Mouse (Mus musculus): ENCODE measurements around the gene Wrap53.
A peak's percentile ranks its signal among the peaks of the same experiment; 100 is the strongest.
"Not testable (repeated sequence)": the region's sequence is repeated elsewhere in the genome, so short reads cannot be mapped to it uniquely, and the experiment has no call there.

Gene Wrap53

GRCm38 (mm10) chr11:69580091-69580514 is at the start of gene Wrap53, which contains the start of gene Trp53:
Gene Wrap53 (minus strand): TSS chr11:69580255.
Gene Trp53 (plus strand): TSS chr11:69580359.
- DNase-seq (ENCODE audit: low spot score): peak; percentile 90

GRCm38 (mm10) chr11:69629802-69630201 is 49.7 kb upstream of the Wrap53 start:
- no peak for DNase-seq (ENCODE audit: low spot score)

- no peak for DNase-seq (ENCODE audit: low spot score)
Observed at GRCm38 (mm10) chr11:69628286-69628685, 48.2 kb upstream of the Wrap53 start.

- DNase-seq (ENCODE audit: low spot score): not testable (repeated sequence)
Observed at GRCm38 (mm10) chr11:69624339-69624738, 44.3 kb upstream of the Wrap53 start.

GRCm38 (mm10) chr11:69623006-69623405 is 43.0 kb upstream of the Wrap53 start:
- no peak for DNase-seq (ENCODE audit: low spot score)

GRCm38 (mm10) chr11:69622406-69622805 is 42.4 kb upstream of the Wrap53 start:
- no peak for DNase-seq (ENCODE audit: low spot score)

GRCm38 (mm10) chr11:69621571-69622268 is 41.7 kb upstream of the Wrap53 start, which contains the start of gene Sat2:
Gene Sat2 (plus strand): TSS chr11:69622024.
- DNase-seq (ENCODE audit: low spot score): no peak

- peak; percentile 53 for DNase-seq (ENCODE audit: low spot score)
Observed at GRCm38 (mm10) chr11:69620394-69621081, 40.5 kb upstream of the Wrap53 start.

GRCm38 (mm10) chr11:69617805-69618204 is 37.8 kb upstream of the Wrap53 start, which contains the start of gene Shbg:
Gene Shbg (minus strand): TSS chr11:69617905.
- no peak for DNase-seq (ENCODE audit: low spot score)

GRCm38 (mm10) chr11:69616781-69617180 is 36.7 kb upstream of the Wrap53 start:
- DNase-seq (ENCODE audit: low spot score): no peak

- not testable (repeated sequence) for DNase-seq (ENCODE audit: low spot score)
Observed at GRCm38 (mm10) chr11:69614257-69614588, 34.2 kb upstream of the Wrap53 start.

GRCm38 (mm10) chr11:69613553-69614256 is 33.6 kb upstream of the Wrap53 start:
- DNase-seq (ENCODE audit: low spot score): peak; percentile 73

- peak; percentile 73 for DNase-seq (ENCODE audit: low spot score)
Observed at GRCm38 (mm10) chr11:69610899-69611298, 30.8 kb upstream of the Wrap53 start.

GRCm38 (mm10) chr11:69609416-69609815 is 29.4 kb upstream of the Wrap53 start:
- DNase-seq (ENCODE audit: low spot score): no peak

GRCm38 (mm10) chr11:69608525-69608924 is 28.5 kb upstream of the Wrap53 start:
- DNase-seq (ENCODE audit: low spot score): no peak

GRCm38 (mm10) chr11:69606832-69607231 is 26.8 kb upstream of the Wrap53 start:
- DNase-seq (ENCODE audit: low spot score): no peak

GRCm38 (mm10) chr11:69606491-69606795 is 26.4 kb upstream of the Wrap53 start:
- DNase-seq (ENCODE audit: low spot score): no peak

- DNase-seq (ENCODE audit: low spot score): peak; percentile 78
Observed at GRCm38 (mm10) chr11:69605726-69606490, 25.9 kb upstream of the Wrap53 start, which contains the start of gene Atp1b2. Gene Atp1b2 (minus strand): TSS chr11:69605942.

- DNase-seq (ENCODE audit: low spot score): no peak
Observed at GRCm38 (mm10) chr11:69604795-69605664, 25.0 kb upstream of the Wrap53 start.

- DNase-seq (ENCODE audit: low spot score): no peak
Observed at GRCm38 (mm10) chr11:69604347-69604746, 24.3 kb upstream of the Wrap53 start.

GRCm38 (mm10) chr11:69603516-69603915 is 23.5 kb upstream of the Wrap53 start:
- DNase-seq (ENCODE audit: low spot score): no peak
